Mouse (Mus musculus) CH12.LX (cell line): ENCODE data around the gene Sectm1a.

Experiments used
- CHD2 ChIP-seq: IDR thresholded peaks from 2 replicates; pipeline ENCODE4 v1.6.1; 2011; ENCODE audit warnings: low read length, improper control_type of control experiment
- CTCF ChIP-seq, 2 experiments: IDR thresholded peaks in 1 of 2; conservative IDR thresholded peaks in 1 of 2; 2 replicates each; pipeline ENCODE4 v1.5.1; 2011 to 2012; ENCODE audit warnings: low read depth in 2 of 2, low read length in 2 of 2, improper control_type of control experiment in 1 of 2, inconsistent platforms in 1 of 2, mild to moderate bottlenecking in 1 of 2, moderate library complexity in 1 of 2
- ELF1 ChIP-seq: IDR thresholded peaks from 2 replicates; pipeline ENCODE4 v1.6.1; 2014; ENCODE audit warnings: low read depth, mild to moderate bottlenecking, inconsistent platforms, low read length, improper control_type of control experiment
- EP300 ChIP-seq: IDR thresholded peaks from 2 replicates; pipeline ENCODE4 v1.6.1; 2011; ENCODE audit warnings: low read length, improper control_type of control experiment
- POLR2A ChIP-seq: IDR thresholded peaks from 2 replicates; pipeline ENCODE4 v1.6.1; 2011; ENCODE audit warnings: low read depth, mild to moderate bottlenecking, improper control_type of control experiment, low read length
- POLR2AphosphoS2 ChIP-seq: IDR thresholded peaks from 2 replicates; pipeline ENCODE4 v1.6.1; 2011; ENCODE audit warnings: low read depth, low read length, improper control_type of control experiment
- TCF12 ChIP-seq: IDR thresholded peaks from 2 replicates; pipeline ENCODE4 v1.6.1; 2014; ENCODE audit warnings: low read depth, mild to moderate bottlenecking, inconsistent platforms, low read length, improper control_type of control experiment

DNA sequence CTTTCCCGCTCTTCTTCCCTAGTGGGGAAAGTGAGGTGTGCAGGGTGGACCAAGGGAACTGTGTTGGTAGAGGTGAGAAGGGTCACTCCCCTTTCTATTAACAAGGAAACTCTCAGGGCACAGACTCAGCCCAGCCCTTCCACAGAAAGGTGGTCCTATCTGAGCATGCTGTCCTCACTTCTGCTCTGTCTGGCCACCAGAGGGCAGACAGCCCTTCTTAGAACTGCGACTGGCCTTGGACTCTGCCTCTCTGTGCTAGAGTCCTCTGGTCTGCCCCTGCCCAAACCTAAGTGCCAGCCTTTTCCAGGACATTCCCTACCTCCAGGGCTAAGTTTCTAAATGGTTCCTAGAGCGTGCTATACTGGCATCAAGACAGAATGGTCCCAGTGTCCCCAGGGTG is 63.3 kb downstream of the Sectm1a start:
- TF ChIP-seq CHD2 (no peak), EP300 (no peak), POLR2AphosphoS2 (no peak), CTCF (conservative IDR thresholded peaks at IDR 0.05 in 1 of 2, IDR thresholded peaks at IDR 0.05 in 1 of 2; ENCODE audit: low read depth in 2 of 2, low read length in 2 of 2) (peak; percentile 67 to 97; a peak in 3 of 4 replicates), TCF12 (no peak), POLR2A (no peak), ELF1 (no peak)
